ENCODE assay signal across 10 mouse cellular contexts in genomic region chr12:82254076-82254475, GRCm38 (mm10).
A peak's percentile ranks its signal among the peaks of the same experiment; 100 is the strongest.
DNase-seq lines count a peak whose midpoint lies in the region; ATAC-seq and TF ChIP-seq lines count a peak whose summit lies in the region.
"Had no signal": no experiment of that assay in that cellular context is flagged by ENCODE, and none has a peak within 500 bp of the region (broad histone marks: within the 10 kb centered on the region; RNA-seq: fewer than 3 reads in every experiment).

No protein-coding gene starts in this region.

- DNase-seq in kidney, adult 18-20 months = peak; percentile 47
- DNase-seq in kidney, postnatal 4 days = no peak
- DNase-seq in brain, embryonic 14.5 days (ENCODE audit: low read depth) = peak; percentile 50
- DNase-seq in layer of hippocampus, adult 2 months (ENCODE audit: low spot score in 2 of 2) = peak; percentile 68 to 84
- DNase-seq: cerebellum, adult 11-12 months had no signal

- no peak for ATAC-seq in megakaryocyte progenitor cell, adult 5-6 weeks (replicated peaks; ENCODE audit: poor library complexity)
- ATAC-seq in forebrain, embryonic 13.5 days = no peak
- no peak for ATAC-seq in forebrain, embryonic 12.5 days (ENCODE audit: low FRiP score)
- ATAC-seq: intestine, embryonic 15.5 days had no signal

- peak overlapping the region; percentile 17; the same call in 1 of the 2 replicates for H3K4me3 ChIP-seq in layer of hippocampus, adult 2 months
- no peak overlapping the region for H3K4me3 ChIP-seq in olfactory bulb, adult 2 months (ENCODE audit: insufficient read depth, low read depth, low read length)
- H3K4me3 ChIP-seq in forebrain, embryonic 13.5 days = no peak overlapping the region
- no peak overlapping the region for H3K4me3 ChIP-seq in forebrain, embryonic 12.5 days (replicated peaks)
- H3K4me3 ChIP-seq: intestine, embryonic 15.5 days had no signal

- no peak overlapping the region for H3K4me2 ChIP-seq in forebrain, embryonic 13.5 days
- no peak overlapping the region for H3K4me2 ChIP-seq in forebrain, embryonic 12.5 days
- H3K4me2 ChIP-seq: intestine, embryonic 15.5 days had no signal

- H3K4me1 ChIP-seq in olfactory bulb, adult 2 months (ENCODE audit: control insufficient read depth, insufficient read depth, low read length) = peaks cover 17% of the 10 kb centered on the region
- H3K4me1 ChIP-seq in forebrain, embryonic 13.5 days = peaks cover 7% of the 10 kb centered on the region; the same call in 1 of the 2 replicates
- H3K4me1 ChIP-seq in forebrain, embryonic 12.5 days = 0 out of 2 replicates have a peak, but pooled peaks cover 3% of the 10 kb centered on the region
- H3K4me1 ChIP-seq: intestine, embryonic 15.5 days had no signal

- no peaks in the 10 kb centered on the region for H3K27me3 ChIP-seq in forebrain, embryonic 13.5 days
- H3K27me3 ChIP-seq in forebrain, embryonic 12.5 days = no peaks in the 10 kb centered on the region
- H3K27me3 ChIP-seq: intestine, embryonic 15.5 days had no signal

- peak overlapping the region; percentile 76 for H3K27ac ChIP-seq in layer of hippocampus, adult 2 months
- H3K27ac ChIP-seq in olfactory bulb, adult 2 months (ENCODE audit: insufficient read depth, low read depth, low read length) = peak overlapping the region; percentile 56; the same call in 1 of the 2 replicates
- H3K27ac ChIP-seq in forebrain, embryonic 13.5 days = no peak overlapping the region; the same call in 1 of the 2 replicates
- no peak overlapping the region for H3K27ac ChIP-seq in forebrain, embryonic 12.5 days
- H3K27ac ChIP-seq: intestine, embryonic 15.5 days had no signal

- no peaks in the 10 kb centered on the region for H3K9me3 ChIP-seq in forebrain, embryonic 13.5 days (replicated peaks)
- H3K9me3 ChIP-seq in forebrain, embryonic 12.5 days = no peaks in the 10 kb centered on the region
- H3K9me3 ChIP-seq: intestine, embryonic 15.5 days had no signal

- no peaks in the 10 kb centered on the region for H3K36me3 ChIP-seq in forebrain, embryonic 13.5 days (ENCODE audit: poor library complexity, severe bottlenecking)
- H3K36me3 ChIP-seq in forebrain, embryonic 12.5 days (replicated peaks) = no peaks in the 10 kb centered on the region
- H3K36me3 ChIP-seq: intestine, embryonic 15.5 days had no signal

- H3K9ac ChIP-seq in forebrain, embryonic 13.5 days = no peak overlapping the region
- no peak overlapping the region for H3K9ac ChIP-seq in forebrain, embryonic 12.5 days
- H3K9ac ChIP-seq: intestine, embryonic 15.5 days had no signal

- no peak for TF ChIP-seq CTCF in brain, embryonic 14.5 days (IDR thresholded peaks at IDR 0.05; ENCODE audit: borderline replicate concordance, extremely low read depth, insufficient read depth, insufficient read length)
- TF ChIP-seq CTCF in layer of hippocampus, adult 2 months (conservative IDR thresholded peaks at IDR 0.05) = no peak
- TF ChIP-seq CTCF in olfactory bulb, adult 2 months (IDR thresholded peaks at IDR 0.05; ENCODE audit: insufficient read depth, low read depth, low read length) = no peak

- WGBS in olfactory bulb, adult 2 months = 8% methylated on average over 5 of the region's 5 CpGs
- 88% methylated on average over 5 of the region's 5 CpGs for WGBS in forebrain, embryonic 13.5 days
- WGBS in forebrain, embryonic 12.5 days = 93% methylated on average over 5 of the region's 5 CpGs

- no peak for TF ChIP-seq POLR2A in brain, embryonic 14.5 days (IDR thresholded peaks at IDR 0.05; ENCODE audit: borderline replicate concordance, extremely low read depth, insufficient read depth, insufficient read length, poor library complexity, severe bottlenecking)
- no peak for TF ChIP-seq POLR2A in olfactory bulb, adult 2 months (IDR thresholded peaks at IDR 0.05; ENCODE audit: insufficient read depth, low read depth, low read length)

Comparison
In these comparisons a context has a peak if more than half of its experiments do, and no peak if none do; other contexts are left out.
1. DNase-seq: peak in kidney, adult 18-20 months (single experiment), brain, embryonic 14.5 days (single experiment) and layer of hippocampus, adult 2 months (2 of 2); none in kidney, postnatal 4 days (0 of 2).
2. H3K27ac ChIP-seq: peak in layer of hippocampus, adult 2 months (single experiment) and olfactory bulb, adult 2 months (single experiment); none in forebrain, embryonic 13.5 days (single experiment) and forebrain, embryonic 12.5 days (single experiment).